Mouse (Mus musculus): ENCODE data around the gene Lin52. TPM values are rescaled to one million over a fixed set of nuclear protein-coding genes. Genes with fewer than 3 reads are reported as not detected.
"Not testable (repeated sequence)": the region's sequence is repeated elsewhere in the genome, so short reads cannot be mapped to it uniquely, and the experiment has no call there.

Gene Lin52
- total RNA-seq, 1 experiment from 2014 or later: 23.0 TPM

GRCm38 (mm10) chr12:84525422-84525821, 74.2 kb downstream of the Lin52 start:
- ATAC-seq (replicated peaks; ENCODE audit: insufficient number of reproducible peaks, low FRiP score, low TSS enrichment, poor library complexity, severe bottlenecking): no peak

DNA sequence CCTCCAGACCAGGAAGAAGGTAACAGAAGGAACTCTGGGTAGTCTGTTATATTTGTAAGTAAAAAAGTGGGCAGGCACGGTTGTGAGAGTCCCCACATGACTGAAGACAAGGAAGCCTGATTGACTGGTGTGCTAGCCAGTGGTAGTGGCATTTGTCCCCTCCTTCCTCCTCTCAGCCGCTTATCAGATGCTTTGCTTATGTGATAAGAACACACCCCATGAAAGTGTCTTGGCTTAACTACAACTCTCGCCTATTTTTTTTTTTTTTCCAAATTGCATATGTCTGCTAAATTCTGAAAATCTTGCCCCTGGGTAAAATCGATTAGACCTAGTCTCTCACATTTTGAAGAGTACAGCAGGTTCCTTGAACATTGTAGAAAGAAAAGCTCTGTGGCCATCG, 79.2 kb downstream of the Lin52 start:
- ATAC-seq (replicated peaks; ENCODE audit: insufficient number of reproducible peaks, low FRiP score, low TSS enrichment, poor library complexity, severe bottlenecking): no peak

DNA sequence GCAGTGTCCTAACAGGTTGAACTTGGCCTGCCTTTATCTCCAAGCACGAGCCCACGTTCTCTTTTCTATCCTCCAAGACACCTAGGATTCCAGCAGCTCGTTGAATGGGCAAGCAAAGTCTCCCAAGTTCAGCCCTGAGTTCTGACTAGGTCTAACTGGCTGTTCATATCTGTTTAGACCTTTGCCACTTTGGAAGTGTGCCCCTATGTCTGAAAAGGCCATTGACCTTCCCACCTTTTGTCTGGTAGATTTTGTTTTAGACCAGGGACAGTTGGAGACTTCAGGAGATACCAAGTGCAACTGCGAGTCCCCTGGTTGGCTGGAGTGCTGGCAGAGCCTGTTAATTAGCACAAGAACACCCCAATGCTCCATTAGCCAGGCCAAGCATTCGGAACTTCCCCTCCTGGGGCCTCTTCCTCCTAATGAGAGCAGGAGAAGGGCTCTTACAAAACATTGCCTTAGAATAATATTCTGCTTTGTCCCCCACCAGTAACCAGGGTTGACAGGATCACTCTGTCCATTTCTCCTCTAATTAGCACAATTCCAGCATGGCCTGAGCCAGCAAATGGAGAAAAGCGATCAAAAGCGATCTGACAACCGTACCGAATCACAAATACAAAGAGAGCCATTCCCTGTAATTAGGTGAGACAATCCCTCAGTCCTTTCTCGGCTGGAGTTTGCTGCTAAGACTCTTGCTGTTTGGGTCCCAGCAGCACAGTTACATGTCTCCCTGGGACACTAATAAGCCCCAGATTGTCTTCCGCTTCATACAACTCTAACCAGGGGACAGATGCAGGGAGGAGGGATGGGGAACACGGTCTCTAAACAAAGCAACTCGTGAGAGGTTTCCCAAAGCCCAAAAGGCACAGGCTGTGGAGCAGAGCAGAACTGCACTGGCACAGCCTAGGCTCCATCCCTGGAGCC, 80.9 kb downstream of the Lin52 start:
- no peak for ATAC-seq (replicated peaks; ENCODE audit: insufficient number of reproducible peaks, low FRiP score, low TSS enrichment, poor library complexity, severe bottlenecking)

GRCm38 (mm10) chr12:84532830-84533199, 81.6 kb downstream of the Lin52 start:
- no peak for ATAC-seq (replicated peaks; ENCODE audit: insufficient number of reproducible peaks, low FRiP score, low TSS enrichment, poor library complexity, severe bottlenecking)

DNA sequence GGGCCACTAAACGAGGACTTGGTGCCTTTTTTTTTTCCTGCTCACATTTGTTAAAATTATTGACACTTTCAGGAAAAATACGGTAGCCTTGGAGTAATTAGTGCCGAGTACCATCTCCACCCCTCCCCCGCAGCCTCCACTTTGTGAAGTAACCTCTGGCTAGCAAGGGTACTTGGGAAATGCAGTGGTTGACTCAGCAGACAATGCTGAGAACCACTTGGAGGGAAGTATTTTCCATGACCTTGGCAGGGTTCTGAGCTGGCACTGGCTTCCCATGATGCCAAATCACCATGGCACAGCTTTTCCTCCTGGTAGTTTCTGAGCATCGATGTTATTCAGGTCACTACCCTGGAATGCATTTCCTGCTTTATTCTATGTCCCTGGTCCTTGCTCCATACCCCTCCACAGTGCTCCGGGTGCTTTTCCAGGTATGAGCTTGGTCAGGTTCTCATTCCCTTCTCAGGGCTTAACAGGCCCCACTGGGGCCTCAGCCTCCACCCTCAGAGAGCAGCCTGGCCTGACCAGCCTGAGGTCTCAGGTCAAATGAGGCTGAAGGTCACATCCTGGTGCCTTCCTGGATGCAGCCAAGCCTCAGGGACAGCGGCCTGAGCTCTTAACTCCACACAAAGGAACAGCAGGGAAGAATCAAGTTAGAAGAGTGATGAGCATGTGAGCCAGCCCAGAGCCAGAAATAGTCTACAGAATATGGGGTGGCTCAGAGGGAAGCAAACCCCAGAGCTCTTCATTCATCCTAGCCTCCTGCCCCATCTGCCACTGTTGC, 82.7 kb downstream of the Lin52 start:
- no peak for ATAC-seq (replicated peaks; ENCODE audit: insufficient number of reproducible peaks, low FRiP score, low TSS enrichment, poor library complexity, severe bottlenecking)

DNA sequence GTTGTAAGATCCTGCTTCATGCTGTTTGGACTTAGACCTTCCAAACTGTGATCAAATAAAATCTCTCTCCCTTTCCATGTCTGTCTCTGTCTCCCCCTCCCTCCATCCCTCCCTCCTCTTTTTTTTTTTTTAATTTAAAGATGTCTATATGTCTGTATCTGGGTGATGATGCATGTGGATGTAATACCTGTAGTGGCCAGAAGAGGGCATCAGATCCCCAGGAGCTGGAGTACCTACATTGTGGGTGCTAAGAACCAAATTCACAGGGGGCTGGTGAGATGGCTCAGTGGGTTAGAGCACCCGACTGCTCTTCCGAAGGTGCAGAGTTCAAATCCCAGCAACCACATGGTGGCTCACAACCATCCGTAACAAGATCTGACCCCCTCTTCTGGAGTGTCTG, 88.3 kb downstream of the Lin52 start:
- not testable (repeated sequence) for ATAC-seq (replicated peaks; ENCODE audit: insufficient number of reproducible peaks, low FRiP score, low TSS enrichment, poor library complexity, severe bottlenecking)

DNA sequence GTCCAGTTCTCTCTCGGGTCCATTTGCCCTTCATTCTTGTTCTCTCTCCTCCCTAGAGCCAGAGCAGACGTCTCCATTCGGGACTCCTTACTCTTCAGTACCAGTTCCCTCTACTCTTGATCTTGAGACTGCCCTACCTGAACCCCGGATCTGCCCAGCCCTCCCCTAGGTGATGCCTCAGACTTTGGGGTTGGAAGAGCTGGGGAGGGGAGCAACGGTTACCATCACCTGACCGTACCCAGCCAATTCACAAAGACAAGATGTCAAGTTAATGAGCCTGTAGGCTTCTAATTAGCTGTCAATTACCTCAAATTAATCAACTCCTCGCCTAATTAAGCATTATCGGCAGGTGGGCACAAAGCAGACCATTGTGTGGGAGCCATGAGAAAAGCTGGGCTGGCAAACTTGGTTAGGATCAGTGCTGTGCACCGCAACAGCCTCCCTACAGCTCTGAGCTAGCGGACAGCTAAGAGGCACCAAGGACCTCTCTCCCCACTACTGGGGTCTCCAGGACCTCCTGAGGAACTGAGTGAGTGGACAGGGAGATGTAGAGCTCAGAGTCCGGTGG, 90.3 kb downstream of the Lin52 start:
- ATAC-seq (replicated peaks; ENCODE audit: insufficient number of reproducible peaks, low FRiP score, low TSS enrichment, poor library complexity, severe bottlenecking): no peak

- peak; percentile 79 for ATAC-seq (replicated peaks; ENCODE audit: insufficient number of reproducible peaks, low FRiP score, low TSS enrichment, poor library complexity, severe bottlenecking)
Measured at GRCm38 (mm10) chr12:84546028-84546427, 94.8 kb downstream of the Lin52 start.

- ATAC-seq (replicated peaks; ENCODE audit: insufficient number of reproducible peaks, low FRiP score, low TSS enrichment, poor library complexity, severe bottlenecking): no peak
Measured at GRCm38 (mm10) chr12:84546577-84547085, 95.4 kb downstream of the Lin52 start.

DNA sequence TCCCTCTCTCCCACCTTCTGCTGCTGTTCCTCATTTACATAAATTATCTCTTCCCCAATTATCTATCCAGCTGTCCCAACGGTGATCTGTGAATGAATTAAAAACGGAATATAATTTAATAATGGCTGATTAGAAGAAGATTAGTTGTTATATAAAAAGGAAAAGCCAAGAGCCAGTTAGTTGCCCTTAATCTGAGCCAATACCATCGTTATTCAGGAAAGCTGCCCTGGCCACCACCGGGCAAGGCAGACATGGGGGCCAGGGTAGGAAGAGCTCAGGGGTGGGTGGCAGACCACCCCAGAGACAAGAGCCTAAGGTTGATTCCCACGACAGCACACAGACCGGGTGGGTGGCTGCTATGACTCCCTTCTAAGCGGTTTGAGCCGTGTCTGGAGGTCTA, 97.0 kb downstream of the Lin52 start:
- ATAC-seq (replicated peaks; ENCODE audit: insufficient number of reproducible peaks, low FRiP score, low TSS enrichment, poor library complexity, severe bottlenecking): no peak

GRCm38 (mm10) chr12:84555218-84555617, 104.0 kb downstream of the Lin52 start:
- no peak for ATAC-seq (replicated peaks; ENCODE audit: insufficient number of reproducible peaks, low FRiP score, low TSS enrichment, poor library complexity, severe bottlenecking)

- ATAC-seq (replicated peaks; ENCODE audit: insufficient number of reproducible peaks, low FRiP score, low TSS enrichment, poor library complexity, severe bottlenecking): no peak
Measured at GRCm38 (mm10) chr12:84562558-84562957, 111.3 kb downstream of the Lin52 start.

DNA sequence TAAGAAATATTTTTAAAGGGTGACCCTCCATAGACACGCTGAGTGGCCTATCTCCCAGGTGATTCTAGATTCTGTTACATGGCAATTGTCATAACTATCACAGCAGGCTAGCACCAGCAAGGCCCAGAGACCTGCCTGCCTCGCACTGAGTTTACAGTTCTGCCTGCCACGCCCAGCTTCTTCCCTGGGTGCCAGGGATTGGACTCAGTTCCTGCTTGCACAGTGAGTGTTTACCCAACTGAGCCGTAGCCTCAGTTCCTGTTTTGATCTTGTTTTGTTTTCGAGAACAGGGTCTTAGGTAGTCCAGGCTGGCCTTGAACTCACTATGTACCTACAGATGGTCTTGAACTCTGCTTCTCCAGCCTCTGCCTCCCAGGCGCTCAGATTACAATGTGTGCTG, 116.4 kb downstream of the Lin52 start:
- ATAC-seq (replicated peaks; ENCODE audit: insufficient number of reproducible peaks, low FRiP score, low TSS enrichment, poor library complexity, severe bottlenecking): no peak

- ATAC-seq (replicated peaks; ENCODE audit: insufficient number of reproducible peaks, low FRiP score, low TSS enrichment, poor library complexity, severe bottlenecking): no peak
Measured at GRCm38 (mm10) chr12:84569336-84569970, 118.2 kb downstream of the Lin52 start, which contains the start of gene Vsx2. Gene Vsx2 (plus strand): TSS chr12:84569762.

GRCm38 (mm10) chr12:84569976-84570693, 118.9 kb downstream of the Lin52 start:
- no peak for ATAC-seq (replicated peaks; ENCODE audit: insufficient number of reproducible peaks, low FRiP score, low TSS enrichment, poor library complexity, severe bottlenecking)

DNA sequence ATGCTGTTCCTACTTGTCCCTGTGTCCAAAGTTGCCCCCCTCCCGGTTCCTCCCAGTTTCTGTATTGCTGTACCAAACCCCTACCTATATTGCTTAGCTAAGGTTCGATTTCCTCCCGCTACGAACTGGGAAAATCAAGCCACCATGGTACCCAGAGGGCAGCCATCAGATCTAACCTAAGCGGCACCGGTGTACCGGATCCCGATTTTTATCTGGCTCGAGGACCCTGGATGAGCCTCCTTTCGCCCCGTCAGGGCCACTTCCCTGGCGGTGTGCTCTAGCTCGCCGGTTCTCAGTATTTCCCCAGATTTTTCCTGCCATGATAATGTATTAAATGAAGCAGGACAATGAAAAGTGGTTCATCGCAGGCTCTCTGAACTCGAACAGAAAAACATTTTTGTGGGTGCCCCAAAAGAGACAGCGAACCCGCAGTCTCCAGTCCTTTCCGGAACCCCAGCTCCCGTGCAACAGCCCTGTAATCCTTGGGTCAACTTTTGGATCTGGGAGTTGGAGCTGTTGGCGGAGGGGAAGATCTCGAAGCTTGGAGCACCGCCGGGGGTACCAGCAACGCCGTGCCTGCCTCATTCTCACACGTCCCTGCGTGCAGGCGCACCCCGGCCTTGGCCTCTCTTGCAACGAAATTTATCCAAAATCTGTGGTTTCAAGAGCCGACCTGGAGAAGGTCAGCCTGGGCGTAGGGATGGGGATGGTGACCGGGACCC, 119.6 kb downstream of the Lin52 start:
- ATAC-seq (replicated peaks; ENCODE audit: insufficient number of reproducible peaks, low FRiP score, low TSS enrichment, poor library complexity, severe bottlenecking): no peak

GRCm38 (mm10) chr12:84571466-84572340, 120.5 kb downstream of the Lin52 start:
- no peak for ATAC-seq (replicated peaks; ENCODE audit: insufficient number of reproducible peaks, low FRiP score, low TSS enrichment, poor library complexity, severe bottlenecking)

All from monocyte, adult 5-6 weeks (primary cell).